Mouse (Mus musculus): Measurements from ENCODE around the gene Slc4a5. TPM values are rescaled to one million over a fixed set of nuclear protein-coding genes. Genes with fewer than 3 reads are reported as not detected.

Slc4a5 gene
- polyA plus RNA-seq, 1 experiment from 2014 or later: 0.46 TPM

- ATAC-seq (replicated peaks; ENCODE audit: low FRiP score, low TSS enrichment, low read depth): peak; percentile 93
- H3K4me1 ChIP-seq (replicated peaks; ENCODE audit: control insufficient read depth, insufficient read depth, low read length): peaks cover 4% of the 10 kb centered on the region; the same call in 1 of the 2 replicates
- peak overlapping the region; percentile 51 for H3K9ac ChIP-seq (ENCODE audit: low read length)
- no peaks in the 10 kb centered on the region for H3K9me3 ChIP-seq (ENCODE audit: control insufficient read depth, low read length)
- H3K27ac ChIP-seq (ENCODE audit: low read depth): peak overlapping the region; percentile 57
- no peaks in the 10 kb centered on the region for H3K36me3 ChIP-seq (ENCODE audit: control insufficient read depth, insufficient read depth, low read length)
- peak; percentile 87 for DNase-seq (ENCODE audit: low spot score)
- H3K4me3 ChIP-seq (ENCODE audit: low read depth, low read length): peak overlapping the region; percentile 54
- H3K4me2 ChIP-seq (ENCODE audit: low read length): peak overlapping the region; percentile 54
- 2% methylated on average over 28 of the region's 28 CpGs for WGBS
- H3K27me3 ChIP-seq (replicated peaks; ENCODE audit: control insufficient read depth, insufficient read depth, low read length): no peaks in the 10 kb centered on the region
These were observed 48.7 kb downstream of the Slc4a5 start for GRCm38 (mm10) chr6:83268144-83269010.

- H3K4me3 ChIP-seq (ENCODE audit: low read depth, low read length): no peak overlapping the region
- no peak for DNase-seq (ENCODE audit: low spot score)
- no peak overlapping the region for H3K4me2 ChIP-seq (ENCODE audit: low read length)
- no peak overlapping the region for H3K9ac ChIP-seq (ENCODE audit: low read length)
- H3K27ac ChIP-seq (ENCODE audit: low read depth): no peak overlapping the region
- H3K27me3 ChIP-seq (replicated peaks; ENCODE audit: control insufficient read depth, insufficient read depth, low read length): no peaks in the 10 kb centered on the region
- H3K9me3 ChIP-seq (ENCODE audit: control insufficient read depth, low read length): no peaks in the 10 kb centered on the region
- WGBS: 85% methylated on average over 11 of the region's 11 CpGs
- no peaks in the 10 kb centered on the region for H3K36me3 ChIP-seq (ENCODE audit: control insufficient read depth, insufficient read depth, low read length)
- ATAC-seq (replicated peaks; ENCODE audit: low FRiP score, low TSS enrichment, low read depth): no peak
- no peaks in the 10 kb centered on the region for H3K4me1 ChIP-seq (replicated peaks; ENCODE audit: control insufficient read depth, insufficient read depth, low read length)
These were observed 54.1 kb downstream of the Slc4a5 start for GRCm38 (mm10) chr6:83273733-83274132.

- H3K9me3 ChIP-seq (ENCODE audit: control insufficient read depth, low read length): no peaks in the 10 kb centered on the region
- DNase-seq (ENCODE audit: low spot score): no peak
- no peaks in the 10 kb centered on the region for H3K36me3 ChIP-seq (ENCODE audit: control insufficient read depth, insufficient read depth, low read length)
- ATAC-seq (replicated peaks; ENCODE audit: low FRiP score, low TSS enrichment, low read depth): no peak
- H3K4me2 ChIP-seq (ENCODE audit: low read length): no peak overlapping the region
- 60% methylated on average over 13 of the region's 13 CpGs for WGBS
- no peak overlapping the region for H3K27ac ChIP-seq (ENCODE audit: low read depth)
- no peaks in the 10 kb centered on the region for H3K27me3 ChIP-seq (replicated peaks; ENCODE audit: control insufficient read depth, insufficient read depth, low read length)
- H3K4me3 ChIP-seq (ENCODE audit: low read depth, low read length): no peak overlapping the region
- no peaks in the 10 kb centered on the region for H3K4me1 ChIP-seq (replicated peaks; ENCODE audit: control insufficient read depth, insufficient read depth, low read length)
- no peak overlapping the region for H3K9ac ChIP-seq (ENCODE audit: low read length)
These were observed 57.5 kb downstream of the Slc4a5 start for GRCm38 (mm10) chr6:83277151-83277550.

GRCm38 (mm10) chr6:83278881-83279280 is 59.3 kb downstream of the Slc4a5 start:
- ATAC-seq (replicated peaks; ENCODE audit: low FRiP score, low TSS enrichment, low read depth) (no peak), DNase-seq (ENCODE audit: low spot score) (no peak)
- no peaks in the 10 kb centered on the region for H3K36me3 ChIP-seq (ENCODE audit: control insufficient read depth, insufficient read depth, low read length)
- H3K9me3 ChIP-seq (ENCODE audit: control insufficient read depth, low read length): no peaks in the 10 kb centered on the region
- no peak overlapping the region for H3K4me3 ChIP-seq (ENCODE audit: low read depth, low read length)
- H3K27me3 ChIP-seq (replicated peaks; ENCODE audit: control insufficient read depth, insufficient read depth, low read length): no peaks in the 10 kb centered on the region
- no peak overlapping the region for H3K27ac ChIP-seq (ENCODE audit: low read depth)
- no peak overlapping the region for H3K4me2 ChIP-seq (ENCODE audit: low read length)
- no peak overlapping the region for H3K9ac ChIP-seq (ENCODE audit: low read length)
- H3K4me1 ChIP-seq (replicated peaks; ENCODE audit: control insufficient read depth, insufficient read depth, low read length): no peaks in the 10 kb centered on the region
- WGBS: 22% methylated on average over 2 of the region's 2 CpGs

GRCm38 (mm10) chr6:83280256-83280955 is 60.8 kb downstream of the Slc4a5 start:
- Histone ChIP-seq H3K9me3 (ENCODE audit: control insufficient read depth, low read length) (no peaks in the 10 kb centered on the region), H3K27me3 (replicated peaks; ENCODE audit: control insufficient read depth, insufficient read depth, low read length) (no peaks in the 10 kb centered on the region), H3K4me1 (replicated peaks; ENCODE audit: control insufficient read depth, insufficient read depth, low read length) (no peaks in the 10 kb centered on the region), H3K36me3 (ENCODE audit: control insufficient read depth, insufficient read depth, low read length) (no peaks in the 10 kb centered on the region), H3K27ac (ENCODE audit: low read depth) (no peak overlapping the region), H3K4me3 (ENCODE audit: low read depth, low read length) (no peak overlapping the region), H3K9ac (ENCODE audit: low read length) (no peak overlapping the region), H3K4me2 (ENCODE audit: low read length) (no peak overlapping the region)
- WGBS: 80% methylated on average over 8 of the region's 8 CpGs
- no peak for DNase-seq (ENCODE audit: low spot score)
- ATAC-seq (replicated peaks; ENCODE audit: low FRiP score, low TSS enrichment, low read depth): no peak

GRCm38 (mm10) chr6:83300447-83301229 is 81.0 kb downstream of the Slc4a5 start:
- DNase-seq (ENCODE audit: low spot score) (no peak), ATAC-seq (replicated peaks; ENCODE audit: low FRiP score, low TSS enrichment, low read depth) (peak; percentile 67; the same call in 1 of the 2 replicates)
- H3K36me3 ChIP-seq (ENCODE audit: control insufficient read depth, insufficient read depth, low read length): peaks cover 10% of the 10 kb centered on the region; the same call in 1 of the 2 replicates
- no peaks in the 10 kb centered on the region for H3K9me3 ChIP-seq (ENCODE audit: control insufficient read depth, low read length)
- WGBS: 67% methylated on average over 7 of the region's 7 CpGs
- no peak overlapping the region for H3K27ac ChIP-seq (ENCODE audit: low read depth)
- H3K4me1 ChIP-seq (replicated peaks; ENCODE audit: control insufficient read depth, insufficient read depth, low read length): no peaks in the 10 kb centered on the region
- H3K9ac ChIP-seq (ENCODE audit: low read length): no peak overlapping the region
- no peaks in the 10 kb centered on the region for H3K27me3 ChIP-seq (replicated peaks; ENCODE audit: control insufficient read depth, insufficient read depth, low read length)
- H3K4me3 ChIP-seq (ENCODE audit: low read depth, low read length): no peak overlapping the region
- no peak overlapping the region for H3K4me2 ChIP-seq (ENCODE audit: low read length)

- Histone ChIP-seq H3K4me2 (ENCODE audit: low read length) (no peak overlapping the region), H3K9ac (ENCODE audit: low read length) (no peak overlapping the region), H3K27me3 (replicated peaks; ENCODE audit: control insufficient read depth, insufficient read depth, low read length) (no peaks in the 10 kb centered on the region), H3K4me3 (ENCODE audit: low read depth, low read length) (no peak overlapping the region), H3K9me3 (ENCODE audit: control insufficient read depth, low read length) (no peaks in the 10 kb centered on the region), H3K27ac (ENCODE audit: low read depth) (no peak overlapping the region), H3K36me3 (ENCODE audit: control insufficient read depth, insufficient read depth, low read length) (peaks cover 16% of the 10 kb centered on the region; the same call in 1 of the 2 replicates), H3K4me1 (replicated peaks; ENCODE audit: control insufficient read depth, insufficient read depth, low read length) (no peaks in the 10 kb centered on the region)
- WGBS: 88% methylated on average over 2 of the region's 2 CpGs
- ATAC-seq (replicated peaks; ENCODE audit: low FRiP score, low TSS enrichment, low read depth) (no peak), DNase-seq (ENCODE audit: low spot score) (no peak)
These were observed 81.7 kb downstream of the Slc4a5 start for GRCm38 (mm10) chr6:83301294-83301693.

GRCm38 (mm10) chr6:83302264-83302663 is 82.6 kb downstream of the Slc4a5 start:
- Histone ChIP-seq H3K27me3 (replicated peaks; ENCODE audit: control insufficient read depth, insufficient read depth, low read length) (no peaks in the 10 kb centered on the region), H3K9ac (ENCODE audit: low read length) (no peak overlapping the region), H3K4me2 (ENCODE audit: low read length) (no peak overlapping the region), H3K4me1 (replicated peaks; ENCODE audit: control insufficient read depth, insufficient read depth, low read length) (no peaks in the 10 kb centered on the region), H3K36me3 (ENCODE audit: control insufficient read depth, insufficient read depth, low read length) (peaks cover 25% of the 10 kb centered on the region; the same call in 1 of the 2 replicates), H3K9me3 (ENCODE audit: control insufficient read depth, low read length) (no peaks in the 10 kb centered on the region), H3K4me3 (ENCODE audit: low read depth, low read length) (no peak overlapping the region), H3K27ac (ENCODE audit: low read depth) (no peak overlapping the region)
- DNase-seq (ENCODE audit: low spot score): no peak
- WGBS: 74% methylated on average over 5 of the region's 5 CpGs
- no peak for ATAC-seq (replicated peaks; ENCODE audit: low FRiP score, low TSS enrichment, low read depth)

Measured in intestine, embryonic 14.5 days (tissue).